Mouse (Mus musculus) thymus, postnatal 0 days (tissue): ENCODE results near the gene Gm10100. TPM values are rescaled to one million over a fixed set of nuclear protein-coding genes. Genes with fewer than 3 reads are reported as not detected.
"Not testable (repeated sequence)": the region's sequence is repeated elsewhere in the genome, so short reads cannot be mapped to it uniquely, and the experiment has no call there.

Source experiments
- DNase-seq: peaks from one replicate; pipeline ENCODE4 v3.0.0-alpha.2; 2015; ENCODE audit warnings: low spot score
- polyA plus RNA-seq: library from polyadenylated mRNA; unstranded; fragments of >200 nt; fragmentation: Nextera tagmentation; extraction: Ambion mirVana; gene quantifications from 2 replicates; pipeline ENCODE4 v1.2.1, GENCODE M21; 2015

The Gm10100 gene
- polyA plus RNA-seq, 1 experiment from 2014 or later: not detected

DNA sequence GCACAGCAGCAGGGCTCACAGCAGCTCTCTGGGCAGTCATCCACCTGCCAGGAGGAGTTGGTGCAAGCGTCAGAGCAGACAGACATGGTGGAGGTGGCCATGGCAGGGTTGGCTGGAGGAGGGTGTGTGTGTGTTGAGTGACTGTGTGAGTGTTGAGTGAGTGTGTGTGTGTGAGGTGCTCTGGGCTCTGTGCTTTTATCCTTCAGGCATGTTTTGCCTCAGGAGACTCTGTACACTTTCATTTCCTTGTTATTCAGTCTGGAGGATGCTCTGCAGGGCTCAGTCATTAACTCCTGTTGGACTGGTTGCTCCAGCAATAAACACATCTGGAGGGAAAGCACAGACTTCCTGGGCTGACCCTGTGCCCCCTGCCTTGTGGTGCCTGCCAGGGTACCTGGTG, 25.0 kb downstream of the Gm10100 start, which contains the start of gene Gm9736:
Gene Gm9736 (minus strand): TSS at position 101 of the 400 bp plus-strand sequence.
- DNase-seq: not testable (repeated sequence)

DNA sequence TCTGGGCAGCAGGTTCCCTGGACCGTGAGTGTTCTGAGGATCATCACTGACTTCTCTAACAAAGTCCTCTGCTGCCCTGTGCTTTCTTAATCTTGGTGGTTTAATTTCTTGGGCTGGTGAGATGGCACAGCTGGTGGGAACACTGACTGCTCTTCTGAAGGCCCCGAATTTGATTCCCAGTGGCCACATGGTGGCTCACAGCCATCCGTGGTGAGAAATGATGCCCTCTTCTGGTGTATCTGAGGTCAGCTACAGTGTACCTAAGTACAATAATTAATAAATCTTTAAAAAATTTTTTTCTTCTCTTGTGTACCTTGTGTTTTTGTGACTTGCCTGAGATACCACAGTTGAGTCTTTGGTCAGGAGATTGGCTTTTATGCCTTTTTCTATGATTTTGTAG, 26.0 kb downstream of the Gm10100 start:
- not testable (repeated sequence) for DNase-seq

DNA sequence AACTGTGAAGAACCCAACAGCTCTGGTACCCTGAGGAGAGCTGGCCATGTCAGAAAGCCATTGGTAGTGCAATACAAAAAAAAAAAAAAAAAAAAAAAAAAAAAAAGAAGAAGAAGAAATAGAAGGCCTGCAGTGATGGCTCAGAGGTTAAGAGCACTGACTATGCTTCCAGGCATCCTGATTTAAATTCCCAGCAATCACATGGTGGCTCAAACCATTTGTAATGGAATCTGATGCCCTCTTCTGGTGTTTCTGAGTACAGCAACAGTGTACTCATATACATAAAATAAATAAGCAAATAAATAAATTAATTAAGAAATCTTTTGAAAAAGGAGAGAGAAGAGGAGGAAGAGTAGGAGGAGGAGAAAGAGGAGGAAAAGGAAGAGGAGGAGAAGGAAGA, 27.2 kb downstream of the Gm10100 start:
- DNase-seq: no peak

- not testable (repeated sequence) for DNase-seq
Observed at GRCm38 (mm10) chr10:77759582-77759981, 33.3 kb downstream of the Gm10100 start, which contains the start of gene Gm3233. Gene Gm3233, minus strand, starts transcription at chr10:77759682.

- DNase-seq: no peak
Observed at GRCm38 (mm10) chr10:77769727-77770126, 43.4 kb downstream of the Gm10100 start.

DNA sequence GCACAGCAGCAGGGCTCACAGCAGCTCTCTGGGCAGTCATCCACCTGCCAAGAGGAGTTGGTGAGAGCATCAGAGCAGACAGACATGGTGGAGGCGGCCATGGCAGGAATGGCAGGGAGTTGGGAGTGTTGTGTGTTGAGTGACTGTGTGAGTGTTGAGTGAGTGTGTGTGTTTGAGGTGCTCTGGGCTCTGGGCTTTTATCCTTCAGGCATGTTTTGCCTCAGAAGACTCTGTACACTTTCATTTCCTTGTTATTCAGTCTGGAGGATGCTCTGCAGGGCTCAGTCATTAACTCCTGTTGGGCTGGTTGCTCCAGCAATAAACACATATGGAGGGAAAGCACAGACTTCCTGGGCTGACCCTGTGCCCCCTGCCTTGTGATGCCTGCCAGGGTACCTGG, 44.9 kb downstream of the Gm10100 start, which contains the start of gene Gm3238:
Gene Gm3238 (minus strand): TSS at position 101 of the 400 bp plus-strand sequence.
- DNase-seq: not testable (repeated sequence)

DNA sequence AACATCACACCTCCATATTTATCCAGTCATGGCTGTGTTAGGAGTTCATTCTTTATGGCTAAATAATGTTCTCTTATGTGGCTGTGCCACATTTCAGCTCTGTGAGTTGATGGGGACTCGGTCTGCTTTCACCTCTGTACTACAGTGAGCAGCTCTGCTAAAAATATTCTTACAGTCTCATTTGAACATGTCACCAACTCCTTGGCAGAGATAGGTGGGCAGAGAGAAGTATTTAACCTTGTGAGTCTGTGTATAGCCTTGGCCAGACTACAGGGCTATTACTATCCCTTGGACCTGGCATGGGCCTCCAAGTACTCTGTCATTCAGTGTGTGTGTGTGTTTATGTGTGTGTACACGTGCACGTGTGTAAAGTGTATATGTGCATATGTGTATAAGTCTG, 45.9 kb downstream of the Gm10100 start:
- not testable (repeated sequence) for DNase-seq

Other genes starting within 250 kb of the Gm10100 start
- gene Fam207a, start 210.7 kb upstream of the Gm10100 start, polyA plus RNA-seq: 47.5 and 51.5 TPM in 2 replicates
- gene Itgb2, start 196.2 kb upstream of the Gm10100 start, polyA plus RNA-seq: 121 and 126 TPM in 2 replicates
- 79.8 and 85.6 TPM in 2 replicates for gene Pttg1ip, start 144.8 kb upstream of the Gm10100 start, polyA plus RNA-seq
- 251 and 259 TPM in 2 replicates for gene Sumo3, start 120.4 kb upstream of the Gm10100 start, polyA plus RNA-seq
- gene Gm49325, start 120.3 kb upstream of the Gm10100 start, polyA plus RNA-seq: 9.2 and 23.4 TPM in 2 replicates
- 67.9 and 69.8 TPM in 2 replicates for gene Ube2g2, start 104.2 kb upstream of the Gm10100 start, polyA plus RNA-seq
- gene Tspear, start 39.9 kb upstream of the Gm10100 start, polyA plus RNA-seq: 0.77 and 0.84 TPM in 2 replicates
- not detected in 2 replicates for gene Gm19402, start 35.7 kb upstream of the Gm10100 start, polyA plus RNA-seq
- gene Gm9508, start 29.3 kb upstream of the Gm10100 start, polyA plus RNA-seq: not detected in 2 replicates
- gene Gm10272, start 19.9 kb upstream of the Gm10100 start, polyA plus RNA-seq: not detected in 2 replicates
- not detected in 2 replicates for gene Gm10024, start 15.0 kb upstream of the Gm10100 start, polyA plus RNA-seq
- gene Gm10142, start 10.7 kb upstream of the Gm10100 start, polyA plus RNA-seq: not detected in 2 replicates
- not detected in 2 replicates for gene Krtap12-1, start 5.9 kb upstream of the Gm10100 start, polyA plus RNA-seq
- gene Gm18596, start 16.2 kb downstream of the Gm10100 start, polyA plus RNA-seq: not detected in 2 replicates
- gene Gm9736, start 24.9 kb downstream of the Gm10100 start, polyA plus RNA-seq: not detected in 2 replicates
- gene Gm3233, start 33.2 kb downstream of the Gm10100 start, polyA plus RNA-seq: not detected in 2 replicates
- not detected in 2 replicates for gene Gm3238, start 44.8 kb downstream of the Gm10100 start, polyA plus RNA-seq
- gene Gm7138, start 50.5 kb downstream of the Gm10100 start, polyA plus RNA-seq: not detected in 2 replicates
- gene Gm3250, start 56.1 kb downstream of the Gm10100 start, polyA plus RNA-seq: not detected in 2 replicates
- not detected in 2 replicates for gene Gm7137, start 61.7 kb downstream of the Gm10100 start, polyA plus RNA-seq
- gene Gm9639, start 68.6 kb downstream of the Gm10100 start, polyA plus RNA-seq: not detected in 2 replicates
- not detected in 2 replicates for gene Gm19668, start 72.6 kb downstream of the Gm10100 start, polyA plus RNA-seq
- gene Gm9507, start 85.4 kb downstream of the Gm10100 start, polyA plus RNA-seq: not detected in 2 replicates
- gene Gm2696, start 88.2 kb downstream of the Gm10100 start, polyA plus RNA-seq: not detected in 2 replicates
- not detected in 2 replicates for gene Krtap10-4, start 100.6 kb downstream of the Gm10100 start, polyA plus RNA-seq
- not detected in 2 replicates for gene Krtap10-10, start 109.5 kb downstream of the Gm10100 start, polyA plus RNA-seq
- gene Gm36176, start 120.3 kb downstream of the Gm10100 start, polyA plus RNA-seq: not detected in 2 replicates
- gene Gm10318, start 126.4 kb downstream of the Gm10100 start, polyA plus RNA-seq: not detected in 2 replicates
- gene Gm3285, start 135.5 kb downstream of the Gm10100 start, polyA plus RNA-seq: not detected in 2 replicates
- gene Lrrc3, start 176.1 kb downstream of the Gm10100 start, polyA plus RNA-seq: 1.2 TPM in 2 replicates
- gene Trpm2, start 244.1 kb downstream of the Gm10100 start, polyA plus RNA-seq: 18.1 and 21.8 TPM in 2 replicates